Comparison of ENCODE assay signal across 9 mouse cellular contexts in the genomic region with DNA sequence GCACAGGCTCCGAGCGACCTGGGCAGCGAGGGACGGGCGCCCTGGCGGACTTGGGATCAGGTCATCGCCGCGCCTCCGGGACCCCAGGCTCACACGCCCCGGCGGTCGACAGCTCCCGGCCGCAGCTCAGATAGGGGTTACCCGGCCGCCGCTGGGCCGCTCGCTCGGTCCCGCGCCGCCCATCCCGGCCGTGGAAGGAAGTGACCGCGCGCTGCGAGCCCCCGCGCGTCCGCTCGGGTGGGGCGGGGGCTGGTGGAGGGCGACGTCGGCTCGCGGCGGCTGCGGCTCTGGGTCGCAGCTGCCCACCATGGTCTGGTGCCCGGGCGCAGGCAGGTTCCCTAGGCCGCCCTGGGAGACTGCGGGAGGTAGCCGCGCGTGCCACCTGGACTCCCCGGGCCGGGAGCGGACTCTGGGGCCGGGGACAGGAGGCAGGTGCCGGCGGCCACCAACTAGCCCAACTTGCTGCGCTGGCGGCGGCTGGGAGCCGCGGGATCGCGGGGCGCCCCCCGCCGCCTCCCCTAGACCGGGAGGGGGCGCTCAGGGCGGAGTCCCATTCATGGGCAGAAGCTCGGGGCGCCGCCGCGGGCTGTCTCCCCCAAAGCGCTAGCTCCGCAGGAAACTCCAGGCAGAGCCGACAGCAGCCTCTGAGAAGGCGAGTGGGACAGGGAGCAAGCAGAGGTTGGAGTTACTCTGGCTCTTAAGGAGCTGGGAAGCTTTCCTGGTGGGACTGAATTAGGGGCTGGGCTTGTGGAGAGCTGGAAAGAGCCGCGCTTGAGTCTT.
DNase-seq lines count a peak whose midpoint lies in the region; ATAC-seq and TF ChIP-seq lines count a peak whose summit lies in the region.
"Had no signal": no experiment of that assay in that cellular context is flagged by ENCODE, and none has a peak within 500 bp of the region (broad histone marks: within the 10 kb centered on the region; RNA-seq: fewer than 3 reads in every experiment).

No protein-coding gene starts in this region.

- peak; percentile 76 for ATAC-seq in lung, embryonic 15.5 days (ENCODE audit: borderline replicate concordance, extremely low read depth, low FRiP score, low TSS enrichment)
- ATAC-seq in granulocyte monocyte progenitor cell, adult 5-6 weeks (replicated peaks; ENCODE audit: poor library complexity, severe bottlenecking), result peak; percentile 15
- ATAC-seq in lung, postnatal 0 days, result peak; percentile 46

- no peak for DNase-seq in lung, adult 18-20 months
- DNase-seq in embryo, embryonic 10 days (ENCODE audit: low spot score), result peak; percentile 62
- peak; percentile 16 to 54 for DNase-seq in layer of hippocampus, adult 2 months (ENCODE audit: low spot score in 2 of 2)
- peak; percentile 9 for DNase-seq in lung, postnatal 0 days (ENCODE audit: low spot score)
- DNase-seq in right cerebral cortex, postnatal 10 days (ENCODE audit: low spot score in 2 of 2), result peak; percentile 75 to 78
- no peak for DNase-seq in urinary bladder, adult 2 months (ENCODE audit: low spot score)

- TF ChIP-seq CTCF in layer of hippocampus, adult 2 months (conservative IDR thresholded peaks at IDR 0.05), result peak; percentile 72
- no peak for TF ChIP-seq CTCF in lung, postnatal 0 days (IDR thresholded peaks at IDR 0.05)

- WGBS in lung, embryonic 15.5 days, result 2% methylated on average over 82 of the region's 82 CpGs
- WGBS in lung, postnatal 0 days, result under 1% methylated on average over 70 of the region's 82 CpGs

- 0 out of 2 replicates have a peak, but pooled peaks cover 15% of the 10 kb centered on the region for H3K4me1 ChIP-seq in lung, embryonic 15.5 days
- H3K4me1 ChIP-seq in lung, postnatal 0 days (ENCODE audit: insufficient read depth, low read depth, low read length), result no peaks in the 10 kb centered on the region

- H3K27ac ChIP-seq in lung, embryonic 15.5 days, result no peak overlapping the region
- peak overlapping the region; percentile 83 for H3K27ac ChIP-seq in layer of hippocampus, adult 2 months
- no peak overlapping the region for H3K27ac ChIP-seq in lung, postnatal 0 days (ENCODE audit: low read length)

- TF ChIP-seq EP300 in lung, postnatal 0 days (IDR thresholded peaks at IDR 0.05), result no peak

- peak overlapping the region; percentile 99 for H3K4me2 ChIP-seq in lung, embryonic 15.5 days
- peak overlapping the region; percentile 99 for H3K4me2 ChIP-seq in lung, postnatal 0 days (replicated peaks; ENCODE audit: low read depth, low read length)

- peak overlapping the region; percentile 17 for H3K9ac ChIP-seq in lung, embryonic 15.5 days
- 0 out of 2 replicates have a peak overlapping the region, but pooled peaks have one; percentile 5 for H3K9ac ChIP-seq in lung, postnatal 0 days (replicated peaks; ENCODE audit: low read depth)

- peaks cover 63% of the 10 kb centered on the region for H3K27me3 ChIP-seq in lung, embryonic 15.5 days
- peaks cover 6% of the 10 kb centered on the region; the same call in 1 of the 2 replicates for H3K27me3 ChIP-seq in lung, postnatal 0 days (replicated peaks; ENCODE audit: insufficient read depth, low read length)

- H3K36me3 ChIP-seq in lung, embryonic 15.5 days, result no peaks in the 10 kb centered on the region
- no peaks in the 10 kb centered on the region for H3K36me3 ChIP-seq in lung, postnatal 0 days (ENCODE audit: insufficient read depth, low read length)

- no peaks in the 10 kb centered on the region for H3K9me3 ChIP-seq in lung, embryonic 15.5 days
- no peaks in the 10 kb centered on the region for H3K9me3 ChIP-seq in lung, postnatal 0 days (ENCODE audit: low read length)

- H3K4me3 ChIP-seq in lung, embryonic 15.5 days, result peak overlapping the region; percentile 60
- H3K4me3 ChIP-seq in layer of hippocampus, adult 2 months, result peak overlapping the region; percentile 74
- H3K4me3 ChIP-seq in lung, postnatal 0 days (ENCODE audit: low read depth, low read length), result peak overlapping the region; percentile 58
- H3K4me3 ChIP-seq: myocyte had no signal

Comparison
In these comparisons a context has a peak if more than half of its experiments do, and no peak if none do; other contexts are left out.
1. DNase-seq: peak in embryo, embryonic 10 days (single experiment), layer of hippocampus, adult 2 months (2 of 2), lung, postnatal 0 days (single experiment) and right cerebral cortex, postnatal 10 days (2 of 2); none in lung, adult 18-20 months (0 of 2) and urinary bladder, adult 2 months (single experiment).
2. ATAC-seq: peak in every context shown above with its lines; median percentile 76 in lung, embryonic 15.5 days; 46 in lung, postnatal 0 days; 15 in granulocyte monocyte progenitor cell, adult 5-6 weeks.
3. Peak in every context shown above with its lines, with median percentiles within 50 percentile points of each other: H3K4me3 ChIP-seq.